Mouse (Mus musculus) urinary bladder, postnatal 25 days (tissue): Measurements from ENCODE around the gene Abhd14a.

Experiments used
- DNase-seq: peaks from one replicate; pipeline ENCODE4 v3.0.0; 2022; ENCODE audit warnings: low spot score

The Abhd14a gene

GRCm38 (mm10) chr9:106452351-106452750 lies 4.9 kb upstream of the Abhd14a start:
- DNase-seq: no peak

GRCm38 (mm10) chr9:106451899-106452298 lies 4.4 kb upstream of the Abhd14a start:
- no peak for DNase-seq

- no peak for DNase-seq
These were observed 3.8 kb upstream of the Abhd14a start for GRCm38 (mm10) chr9:106451298-106451697.

- no peak for DNase-seq
These were observed 3.2 kb upstream of the Abhd14a start for GRCm38 (mm10) chr9:106450661-106451060.

- no peak for DNase-seq
These were observed 2.5 kb upstream of the Abhd14a start for GRCm38 (mm10) chr9:106449947-106450346.

- peak; percentile 54 for DNase-seq
These were observed 1.1 kb upstream of the Abhd14a start for GRCm38 (mm10) chr9:106448498-106449031.

GRCm38 (mm10) chr9:106447951-106448350 lies 473 bp upstream of the Abhd14a start:
- DNase-seq: no peak

GRCm38 (mm10) chr9:106444836-106445235 lies 2.6 kb downstream of the Abhd14a start:
- DNase-seq: no peak

- no peak for DNase-seq
These were observed 4.8 kb downstream of the Abhd14a start for GRCm38 (mm10) chr9:106442680-106443079.

- DNase-seq: no peak
These were observed 10.9 kb downstream of the Abhd14a start for GRCm38 (mm10) chr9:106436566-106436965.

- no peak for DNase-seq
These were observed 14.1 kb downstream of the Abhd14a start for GRCm38 (mm10) chr9:106433389-106433788.

- DNase-seq: no peak
These were observed 17.5 kb downstream of the Abhd14a start for GRCm38 (mm10) chr9:106430015-106430264.

GRCm38 (mm10) chr9:106429221-106430014 lies 18.1 kb downstream of the Abhd14a start, which contains the start of gene Rpl29:
Gene Rpl29 (plus strand): TSS chr9:106429454.
- peak; percentile 94 for DNase-seq

- DNase-seq: no peak
These were observed 18.7 kb downstream of the Abhd14a start for GRCm38 (mm10) chr9:106428719-106429220.

GRCm38 (mm10) chr9:106421865-106422160 lies 25.7 kb downstream of the Abhd14a start:
- DNase-seq: peak; percentile 81

- no peak for DNase-seq
These were observed 26.2 kb downstream of the Abhd14a start for GRCm38 (mm10) chr9:106421033-106421864.

- DNase-seq: no peak
These were observed 26.9 kb downstream of the Abhd14a start for GRCm38 (mm10) chr9:106420608-106421007.

- DNase-seq: peak; percentile 64
These were observed 29.4 kb downstream of the Abhd14a start for GRCm38 (mm10) chr9:106417841-106418625.

- no peak for DNase-seq
These were observed 30.7 kb downstream of the Abhd14a start for GRCm38 (mm10) chr9:106416826-106417225.

GRCm38 (mm10) chr9:106413606-106414005 lies 33.9 kb downstream of the Abhd14a start:
- no peak for DNase-seq

- DNase-seq: no peak
These were observed 35.3 kb downstream of the Abhd14a start for GRCm38 (mm10) chr9:106412210-106412609.

GRCm38 (mm10) chr9:106411729-106412128 lies 35.7 kb downstream of the Abhd14a start:
- DNase-seq: no peak
